18 mouse cellular contexts compared by ENCODE assay signal in genomic region chr5:123412193-123412592, GRCm38 (mm10). TPM values are rescaled to one million over a fixed set of nuclear protein-coding genes. Genes with fewer than 3 reads are reported as not detected.
DNase-seq lines count a peak whose midpoint lies in the region; ATAC-seq and TF ChIP-seq lines count a peak whose summit lies in the region.
"Had no signal": no experiment of that assay in that cellular context is flagged by ENCODE, and none has a peak within 500 bp of the region (broad histone marks: within the 10 kb centered on the region; RNA-seq: fewer than 3 reads in every experiment).

No protein-coding gene starts in this region.

- peak overlapping the region; percentile 75 for H3K27ac ChIP-seq in heart, adult 2 months
- H3K27ac ChIP-seq in heart, embryonic 10.5 days: no peak overlapping the region
- 0 out of 2 replicates have a peak overlapping the region, but pooled peaks have one; percentile 35 for H3K27ac ChIP-seq in liver, postnatal 0 days (ENCODE audit: low read depth)
- H3K27ac ChIP-seq in liver, embryonic 12.5 days: no peak overlapping the region
- H3K27ac ChIP-seq in intestine, embryonic 16.5 days (ENCODE audit: low read length): peak overlapping the region; percentile 40
- H3K27ac ChIP-seq: embryonic facial prominence, embryonic 12.5 days; forebrain, embryonic 15.5 days; heart, embryonic 13.5 days; hindbrain, embryonic 10.5 days; hindbrain, embryonic 14.5 days had no signal

- H3K79me2 ChIP-seq in heart, adult 2 months (replicated peaks; ENCODE audit: control insufficient read depth, insufficient read depth, low read length): peaks cover 7% of the 10 kb centered on the region

- intact Hi-C loops in heart, adult 2 months (cut with DNase I): no loop called here

- peaks cover 29% of the 10 kb centered on the region for H3K4me1 ChIP-seq in heart, adult 2 months (ENCODE audit: control insufficient read depth, insufficient read depth, low read length)
- H3K4me1 ChIP-seq in heart, embryonic 10.5 days: peaks cover 23% of the 10 kb centered on the region
- peaks cover 8% of the 10 kb centered on the region for H3K4me1 ChIP-seq in liver, postnatal 0 days (ENCODE audit: insufficient read depth)
- H3K4me1 ChIP-seq in liver, embryonic 12.5 days: peaks cover 35% of the 10 kb centered on the region
- peaks cover 36% of the 10 kb centered on the region for H3K4me1 ChIP-seq in intestine, embryonic 16.5 days (ENCODE audit: control insufficient read depth, insufficient read depth, low read length)

- H3K27me3 ChIP-seq in heart, adult 2 months (ENCODE audit: control insufficient read depth, insufficient read depth, low read length): no peaks in the 10 kb centered on the region
- no peaks in the 10 kb centered on the region for H3K27me3 ChIP-seq in heart, embryonic 10.5 days (ENCODE audit: insufficient read depth, poor library complexity, severe bottlenecking)
- H3K27me3 ChIP-seq in liver, postnatal 0 days (ENCODE audit: insufficient read depth, low read length): no peaks in the 10 kb centered on the region
- no peaks in the 10 kb centered on the region for H3K27me3 ChIP-seq in liver, embryonic 12.5 days (replicated peaks)
- H3K27me3 ChIP-seq in intestine, embryonic 16.5 days (replicated peaks; ENCODE audit: control insufficient read depth, insufficient read depth, low read length): no peaks in the 10 kb centered on the region
- H3K27me3 ChIP-seq: embryonic facial prominence, embryonic 12.5 days; forebrain, embryonic 15.5 days; heart, embryonic 13.5 days had no signal

- DNase-seq in heart, adult 2 months: no peak
- no peak for DNase-seq in heart, embryonic 10.5 days (ENCODE audit: low spot score)
- DNase-seq in liver, postnatal 0 days: no peak
- peak; percentile 54 for DNase-seq in skeletal muscle tissue, adult 2 months (ENCODE audit: low read depth, low spot score)
- no peak for DNase-seq in cerebellum, adult 18-20 months
- DNase-seq in cerebellum, adult 8-10 months: no peak
- DNase-seq: adrenal gland, adult 2 months; adrenal gland, postnatal 25 days; cerebellum, adult 9-10 months; cerebellum, postnatal 25 days; heart, postnatal 10 days had no signal

- no peak overlapping the region for H3K9ac ChIP-seq in heart, adult 2 months (ENCODE audit: low read depth, low read length)
- H3K9ac ChIP-seq in liver, postnatal 0 days (replicated peaks): no peak overlapping the region
- no peak overlapping the region for H3K9ac ChIP-seq in liver, embryonic 12.5 days
- H3K9ac ChIP-seq in intestine, embryonic 16.5 days (ENCODE audit: low read depth, low read length): no peak overlapping the region
- H3K9ac ChIP-seq: embryonic facial prominence, embryonic 12.5 days; forebrain, embryonic 15.5 days; heart, embryonic 13.5 days; hindbrain, embryonic 14.5 days had no signal

- peak; percentile 17; the same call in 1 of the 2 replicates for ATAC-seq in liver, postnatal 0 days
- no peak for ATAC-seq in liver, embryonic 12.5 days
- ATAC-seq in intestine, embryonic 16.5 days: peak; percentile 62; the same call in 1 of the 2 replicates
- ATAC-seq: forebrain, embryonic 15.5 days had no signal

- H3K9me3 ChIP-seq in heart, embryonic 10.5 days: no peaks in the 10 kb centered on the region
- no peaks in the 10 kb centered on the region for H3K9me3 ChIP-seq in liver, postnatal 0 days (ENCODE audit: low read length)
- H3K9me3 ChIP-seq in liver, embryonic 12.5 days (replicated peaks): no peaks in the 10 kb centered on the region
- H3K9me3 ChIP-seq in intestine, embryonic 16.5 days (ENCODE audit: control insufficient read depth, low read length): peaks cover 4% of the 10 kb centered on the region; the same call in 1 of the 2 replicates
- H3K9me3 ChIP-seq: embryonic facial prominence, embryonic 12.5 days; forebrain, embryonic 15.5 days; hindbrain, embryonic 10.5 days had no signal

- TF ChIP-seq EP300 in heart, adult 2 months (IDR thresholded peaks at IDR 0.05; ENCODE audit: insufficient read depth, low read depth, low read length): no peak
- TF ChIP-seq EP300 in liver, postnatal 0 days (IDR thresholded peaks at IDR 0.05; ENCODE audit: low read depth): no peak

- TF ChIP-seq POLR2A in heart, adult 2 months (IDR thresholded peaks at IDR 0.05; ENCODE audit: insufficient read depth, low read depth, low read length): no peak

- H3K4me3 ChIP-seq in heart, adult 2 months: no peak overlapping the region
- no peak overlapping the region for H3K4me3 ChIP-seq in heart, embryonic 10.5 days
- H3K4me3 ChIP-seq in liver, postnatal 0 days (ENCODE audit: low read depth, low read length): no peak overlapping the region
- no peak overlapping the region for H3K4me3 ChIP-seq in liver, embryonic 12.5 days
- no peak overlapping the region for H3K4me3 ChIP-seq in intestine, embryonic 16.5 days (ENCODE audit: low read length)
- H3K4me3 ChIP-seq: embryonic facial prominence, embryonic 12.5 days; forebrain, embryonic 15.5 days; heart, embryonic 13.5 days; hindbrain, embryonic 10.5 days had no signal

- H3K4me2 ChIP-seq in liver, postnatal 0 days (ENCODE audit: low read depth, low read length): no peak overlapping the region
- H3K4me2 ChIP-seq in liver, embryonic 12.5 days: no peak overlapping the region
- no peak overlapping the region for H3K4me2 ChIP-seq in intestine, embryonic 16.5 days (ENCODE audit: low read depth, low read length)
- H3K4me2 ChIP-seq: embryonic facial prominence, embryonic 12.5 days; forebrain, embryonic 15.5 days; heart, embryonic 13.5 days; hindbrain, embryonic 14.5 days had no signal

- TF ChIP-seq CTCF in heart, adult 2 months (IDR thresholded peaks at IDR 0.05): no peak
- TF ChIP-seq CTCF in liver, postnatal 0 days (IDR thresholded peaks at IDR 0.05; ENCODE audit: low read depth): no peak

- peaks cover 34% of the 10 kb centered on the region for H3K36me3 ChIP-seq in heart, adult 2 months (ENCODE audit: control insufficient read depth, insufficient read depth, low read length)
- peaks cover 13% of the 10 kb centered on the region for H3K36me3 ChIP-seq in heart, embryonic 10.5 days
- H3K36me3 ChIP-seq in liver, postnatal 0 days (replicated peaks; ENCODE audit: insufficient read depth, low read length): 0 out of 2 replicates have a peak, but pooled peaks cover 7% of the 10 kb centered on the region
- H3K36me3 ChIP-seq in liver, embryonic 12.5 days: peaks cover 13% of the 10 kb centered on the region
- H3K36me3 ChIP-seq in intestine, embryonic 16.5 days (ENCODE audit: control insufficient read depth, insufficient read depth, low read length): peaks cover 3% of the 10 kb centered on the region; the same call in 1 of the 2 replicates

- 19% methylated on average over 4 of the region's 4 CpGs for WGBS in heart, adult 2 months
- 85% methylated on average over 4 of the region's 4 CpGs for WGBS in heart, embryonic 10.5 days
- WGBS in liver, postnatal 0 days (ENCODE audit: insufficient replicate concordance): 74% methylated on average over 4 of the region's 4 CpGs
- WGBS in liver, embryonic 12.5 days (ENCODE audit: insufficient replicate concordance): 78% methylated on average over 4 of the region's 4 CpGs
- 35% methylated on average over 4 of the region's 4 CpGs for WGBS in intestine, embryonic 16.5 days

RNA-seq across cellular contexts. Expression of gene Mlxip, which starts 17.6 kb away (rescaled TPM):
- total RNA-seq in heart, adult 2 months (2021): 10 to 100 TPM; 27.8 to 27.9 TPM
- 34.3 and 45.4 TPM in 2 replicates for polyA plus RNA-seq in heart, adult 2 months (2012; rRNA removed)
- polyA plus RNA-seq in heart, embryonic 10.5 days (2016; fragmentation: Nextera tagmentation; extraction: Ambion mirVana): 13.1 and 17.0 TPM in 2 replicates
- 3.5 and 4.5 TPM in 2 replicates for polyA plus RNA-seq in liver, postnatal 0 days (2015; fragmentation: Nextera tagmentation; extraction: Ambion mirVana)
- polyA plus RNA-seq in liver, embryonic 12.5 days (2016; fragmentation: Nextera tagmentation; extraction: Ambion mirVana): 6.7 and 7.0 TPM in 2 replicates
- 16.6 and 21.0 TPM in 2 replicates for polyA plus RNA-seq in intestine, embryonic 16.5 days (2015; fragmentation: Nextera tagmentation; extraction: Ambion mirVana)

Comparison
In these comparisons a context has a peak if more than half of its experiments do, and no peak if none do; other contexts are left out.
1. H3K27ac ChIP-seq: peak in heart, adult 2 months (single experiment), liver, postnatal 0 days (single experiment) and intestine, embryonic 16.5 days (single experiment); none in heart, embryonic 10.5 days (single experiment) and liver, embryonic 12.5 days (single experiment).